Mouse (Mus musculus): ENCODE measurements around the gene Slc35c1. TPM values are rescaled to one million over a fixed set of nuclear protein-coding genes. Genes with fewer than 3 reads are reported as not detected.

Slc35c1 gene
- polyA plus RNA-seq, 1 experiment from 2014 or later = 27.1 TPM

DNA sequence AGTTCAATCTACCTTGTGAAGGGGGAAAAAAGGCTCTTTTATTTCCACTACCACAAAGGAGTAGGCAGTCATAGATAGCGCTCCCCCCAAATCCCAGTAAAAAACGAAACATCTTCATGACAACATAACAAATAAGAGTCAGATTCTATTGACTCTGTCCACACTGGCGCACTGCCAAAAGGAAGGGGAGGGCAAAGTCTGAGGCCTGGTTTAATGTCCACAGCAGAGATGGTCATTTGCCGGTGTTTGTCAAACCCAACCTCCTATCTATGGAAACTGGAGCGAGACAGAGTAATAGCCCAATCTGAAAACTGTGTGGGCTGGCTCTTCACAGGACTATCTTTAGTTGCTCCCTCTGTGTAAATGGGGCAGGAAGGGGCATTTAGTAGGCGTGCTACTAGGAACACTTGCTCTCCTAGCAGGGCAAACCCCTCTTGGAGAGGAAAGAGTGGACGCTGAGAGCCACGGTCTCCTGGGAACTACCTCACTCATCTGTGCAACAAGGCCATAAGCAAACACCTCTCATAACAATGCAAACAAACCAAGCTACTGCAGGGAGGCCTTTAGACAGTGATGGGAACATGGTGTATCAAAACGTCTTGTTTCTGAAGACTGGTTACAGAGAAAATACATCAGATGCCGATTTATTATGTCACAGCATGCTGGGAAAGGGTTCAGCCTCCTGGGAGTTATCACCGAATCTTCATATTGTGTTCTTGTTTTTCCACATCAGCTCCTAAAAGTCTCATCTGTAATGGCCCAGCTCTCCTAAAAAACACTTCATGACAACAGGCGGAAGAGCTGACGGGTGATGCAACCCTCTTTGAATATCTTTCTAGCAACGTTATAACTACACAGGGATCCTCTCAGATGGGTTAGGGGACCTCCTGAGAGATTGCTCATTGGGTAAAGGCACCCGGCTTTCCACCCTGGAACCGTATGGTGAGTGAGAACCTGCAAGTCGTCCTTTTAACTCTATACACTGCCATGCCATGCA, 27.7 kb downstream of the Slc35c1 start:
- Histone ChIP-seq H3K4me3 (replicated peaks) (peak overlapping the region; percentile 89), H3K36me3 (no peaks in the 10 kb centered on the region), H3K9me3 (no peaks in the 10 kb centered on the region), H3K4me2 (peak overlapping the region; percentile 92), H3K9ac (peak overlapping the region; percentile 76; the same call in 1 of the 2 replicates), H3K27me3 (replicated peaks) (no peaks in the 10 kb centered on the region), H3K27ac (peak overlapping the region; percentile 23; the same call in 1 of the 2 replicates), H3K4me1 (peaks cover 43% of the 10 kb centered on the region)
- no peak for ATAC-seq (ENCODE audit: insufficient read depth, low FRiP score, low read depth)
- 37% methylated on average over 17 of the region's 17 CpGs for WGBS

- no peaks in the 10 kb centered on the region for H3K9me3 ChIP-seq
- H3K9ac ChIP-seq = no peak overlapping the region
- H3K27ac ChIP-seq = peak overlapping the region; percentile 23
- peak overlapping the region; percentile 17 for H3K4me3 ChIP-seq (replicated peaks)
- H3K27me3 ChIP-seq (replicated peaks) = no peaks in the 10 kb centered on the region
- no peaks in the 10 kb centered on the region for H3K36me3 ChIP-seq
- peaks cover 48% of the 10 kb centered on the region for H3K4me1 ChIP-seq
- no peak for ATAC-seq (ENCODE audit: insufficient read depth, low FRiP score, low read depth)
- H3K4me2 ChIP-seq = peak overlapping the region; percentile 92
- WGBS = 40% methylated on average over 11 of the region's 11 CpGs
Observed at GRCm38 (mm10) chr2:92431611-92432179, 28.6 kb downstream of the Slc35c1 start.

- Histone ChIP-seq H3K36me3 (no peaks in the 10 kb centered on the region), H3K4me3 (replicated peaks) (peak overlapping the region; percentile 17), H3K9ac (no peak overlapping the region), H3K9me3 (no peaks in the 10 kb centered on the region), H3K27ac (peak overlapping the region; percentile 23), H3K27me3 (replicated peaks) (no peaks in the 10 kb centered on the region), H3K4me1 (peaks cover 56% of the 10 kb centered on the region), H3K4me2 (peak overlapping the region; percentile 92)
- 60% methylated on average over 21 of the region's 21 CpGs for WGBS
- peak; percentile 27; the same call in 1 of the 2 replicates for ATAC-seq (ENCODE audit: insufficient read depth, low FRiP score, low read depth)
Observed at GRCm38 (mm10) chr2:92430723-92431541, 29.4 kb downstream of the Slc35c1 start.

DNA sequence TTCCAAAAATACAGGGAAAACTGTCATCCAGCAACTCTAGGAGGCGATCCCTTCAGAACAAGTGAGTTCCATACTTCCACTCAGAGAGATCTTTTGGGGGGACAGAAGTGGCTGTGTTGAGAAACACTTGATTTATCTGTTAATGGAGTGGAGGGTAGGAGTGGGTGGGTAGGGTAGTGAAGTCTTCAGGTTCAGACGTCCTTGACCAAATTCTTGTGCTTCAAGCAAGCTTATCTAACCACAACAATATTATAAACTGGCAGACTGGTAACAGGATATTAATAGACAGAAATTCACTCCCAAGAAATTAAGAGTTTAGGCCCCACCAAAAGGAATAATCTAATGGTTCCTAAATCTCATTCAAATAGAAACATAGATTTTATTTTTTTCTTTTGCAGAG, 30.2 kb downstream of the Slc35c1 start:
- no peak overlapping the region for H3K27ac ChIP-seq
- H3K9me3 ChIP-seq = no peaks in the 10 kb centered on the region
- ATAC-seq (ENCODE audit: insufficient read depth, low FRiP score, low read depth) = no peak
- H3K4me3 ChIP-seq (replicated peaks) = no peak overlapping the region
- H3K36me3 ChIP-seq = no peaks in the 10 kb centered on the region
- no peak overlapping the region for H3K9ac ChIP-seq
- H3K27me3 ChIP-seq (replicated peaks) = no peaks in the 10 kb centered on the region
- H3K4me1 ChIP-seq = peaks cover 64% of the 10 kb centered on the region
- no peak overlapping the region for H3K4me2 ChIP-seq
- 72% methylated on average over 2 of the region's 2 CpGs for WGBS

DNA sequence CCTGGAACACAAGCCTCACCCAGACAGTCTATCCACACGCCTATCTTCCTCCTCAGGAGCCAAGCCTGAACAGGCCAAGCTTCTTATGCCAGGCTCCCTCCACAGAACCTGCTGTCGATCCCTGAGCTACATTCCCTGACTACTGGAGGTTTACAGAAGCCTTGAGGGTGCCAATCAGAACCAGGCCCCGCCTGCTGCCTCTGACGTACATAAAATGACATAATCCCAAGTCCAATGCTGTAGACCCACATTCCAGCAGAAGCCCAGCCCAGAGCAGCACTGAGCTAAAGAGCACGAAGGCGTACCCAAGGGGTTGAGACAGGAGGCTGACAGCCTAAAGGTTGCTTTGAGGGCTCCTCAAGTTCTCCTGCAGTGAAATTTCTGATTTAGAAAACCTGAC, 32.5 kb downstream of the Slc35c1 start:
- Histone ChIP-seq H3K4me1 (peaks cover 72% of the 10 kb centered on the region), H3K9me3 (no peaks in the 10 kb centered on the region), H3K27ac (peak overlapping the region; percentile 81), H3K27me3 (replicated peaks) (no peaks in the 10 kb centered on the region), H3K4me2 (no peak overlapping the region), H3K4me3 (replicated peaks) (no peak overlapping the region), H3K36me3 (0 out of 2 replicates have a peak, but pooled peaks cover 7% of the 10 kb centered on the region), H3K9ac (no peak overlapping the region)
- WGBS = 42% methylated on average over 6 of the region's 6 CpGs
- peak; percentile 82 for ATAC-seq (ENCODE audit: insufficient read depth, low FRiP score, low read depth)

DNA sequence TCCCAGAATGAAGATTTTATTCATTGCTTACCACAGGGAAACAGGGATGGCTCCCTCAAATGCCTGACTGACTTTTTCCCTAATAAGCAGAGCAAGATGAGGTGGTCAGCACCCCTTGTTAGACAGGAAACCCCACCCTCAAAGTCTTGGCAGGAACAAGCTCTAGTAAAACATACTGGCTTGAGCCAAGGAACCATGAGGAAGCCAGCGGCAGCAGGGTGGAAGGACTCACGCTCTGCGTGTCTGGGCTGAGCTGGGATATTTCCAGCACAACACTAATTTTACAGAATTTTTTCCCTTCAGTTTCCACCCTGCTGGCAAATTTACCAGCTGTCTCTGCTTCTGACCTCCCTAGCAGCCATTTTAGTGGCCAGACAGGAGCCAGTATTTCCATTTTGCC, 33.9 kb downstream of the Slc35c1 start:
- Histone ChIP-seq H3K27ac (peak overlapping the region; percentile 81), H3K4me3 (replicated peaks) (no peak overlapping the region)

DNA sequence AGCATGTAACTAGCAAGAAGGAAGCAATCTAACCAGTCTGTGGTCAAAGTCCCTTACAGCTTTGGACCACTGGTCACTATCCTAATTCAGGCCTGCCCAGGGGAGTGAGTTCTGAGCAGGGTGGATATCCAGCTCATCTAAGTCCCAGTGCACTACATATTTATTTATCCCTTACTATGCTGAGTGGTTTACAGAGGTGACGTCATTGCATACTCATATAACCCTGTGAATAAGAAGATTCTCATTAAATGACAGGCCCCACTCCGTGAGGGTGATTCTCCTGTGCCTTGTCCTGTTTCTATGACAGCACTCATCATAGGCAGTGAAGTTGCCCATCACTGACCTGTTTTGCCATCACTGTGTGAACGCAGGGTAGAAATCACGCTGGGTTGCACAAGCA, 35.0 kb downstream of the Slc35c1 start:
- 69% methylated on average over 4 of the region's 4 CpGs for WGBS
- H3K4me1 ChIP-seq = peaks cover 50% of the 10 kb centered on the region

More for the DNA sequence above, 33.9 kb downstream of the Slc35c1 start:
- peaks cover 58% of the 10 kb centered on the region for H3K4me1 ChIP-seq
- H3K9me3 ChIP-seq = no peaks in the 10 kb centered on the region
- H3K27me3 ChIP-seq (replicated peaks) = no peaks in the 10 kb centered on the region
- no peak overlapping the region for H3K9ac ChIP-seq
- no peak overlapping the region for H3K4me2 ChIP-seq
- peaks cover 17% of the 10 kb centered on the region; the same call in 1 of the 2 replicates for H3K36me3 ChIP-seq
- 65% methylated on average over 3 of the region's 3 CpGs for WGBS
- ATAC-seq (ENCODE audit: insufficient read depth, low FRiP score, low read depth) = no peak

DNA sequence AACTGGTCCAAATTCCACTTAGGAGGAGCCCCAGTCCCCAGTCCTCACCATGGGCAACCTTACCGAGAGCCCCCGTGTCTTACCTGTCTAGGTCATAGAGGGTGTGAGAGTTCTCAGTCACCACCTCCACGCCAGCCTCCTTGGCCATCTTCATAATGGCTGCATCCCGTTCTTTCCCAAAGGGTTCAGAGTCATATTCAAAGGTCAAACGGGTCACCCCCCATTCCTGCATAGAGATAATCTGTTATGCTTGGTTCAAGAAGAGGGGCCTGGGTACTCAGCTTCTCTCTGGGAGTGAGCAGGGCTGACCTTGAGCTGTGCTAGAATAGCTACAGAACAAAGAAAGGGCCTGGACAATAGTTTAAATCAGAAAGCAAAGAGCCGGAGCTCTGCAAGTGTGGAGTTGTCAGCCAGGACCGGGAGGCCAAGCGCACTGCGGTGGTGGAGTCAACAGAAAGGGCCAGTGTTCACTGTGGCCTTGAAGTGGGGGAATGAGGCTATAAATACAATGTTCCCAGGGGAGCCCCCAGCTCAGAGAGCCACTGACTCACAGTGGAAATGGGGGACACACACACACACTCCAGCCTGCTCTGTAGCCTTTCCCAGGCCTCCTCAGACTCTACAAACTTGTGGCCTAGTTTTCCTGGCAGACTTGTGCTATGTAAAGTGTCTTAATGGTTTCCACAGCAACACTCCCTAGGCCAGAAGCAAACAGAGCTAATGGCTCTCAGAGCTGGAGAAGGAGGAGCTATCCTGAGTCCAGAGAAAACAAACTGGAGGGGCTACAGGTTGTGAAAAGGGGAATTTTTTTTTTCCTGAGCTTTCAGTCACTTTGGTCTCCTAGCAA, 35.7 kb downstream of the Slc35c1 start:
- Histone ChIP-seq H3K4me1 (peaks cover 47% of the 10 kb centered on the region), H3K36me3 (peaks cover 26% of the 10 kb centered on the region; the same call in 1 of the 2 replicates), H3K4me3 (replicated peaks) (no peak overlapping the region), H3K9me3 (no peaks in the 10 kb centered on the region), H3K27ac (peak overlapping the region; percentile 70), H3K9ac (no peak overlapping the region), H3K4me2 (no peak overlapping the region), H3K27me3 (replicated peaks) (no peaks in the 10 kb centered on the region)
- 67% methylated on average over 9 of the region's 9 CpGs for WGBS
- ATAC-seq (ENCODE audit: insufficient read depth, low FRiP score, low read depth) = peak; percentile 58; the same call in 1 of the 2 replicates

More for the DNA sequence above, 35.0 kb downstream of the Slc35c1 start:
- no peak for ATAC-seq (ENCODE audit: insufficient read depth, low FRiP score, low read depth)
- Histone ChIP-seq H3K27me3 (replicated peaks) (no peaks in the 10 kb centered on the region), H3K4me2 (no peak overlapping the region), H3K4me3 (replicated peaks) (no peak overlapping the region), H3K36me3 (peaks cover 22% of the 10 kb centered on the region; the same call in 1 of the 2 replicates), H3K9me3 (no peaks in the 10 kb centered on the region), H3K27ac (peak overlapping the region; percentile 70), H3K9ac (no peak overlapping the region)

DNA sequence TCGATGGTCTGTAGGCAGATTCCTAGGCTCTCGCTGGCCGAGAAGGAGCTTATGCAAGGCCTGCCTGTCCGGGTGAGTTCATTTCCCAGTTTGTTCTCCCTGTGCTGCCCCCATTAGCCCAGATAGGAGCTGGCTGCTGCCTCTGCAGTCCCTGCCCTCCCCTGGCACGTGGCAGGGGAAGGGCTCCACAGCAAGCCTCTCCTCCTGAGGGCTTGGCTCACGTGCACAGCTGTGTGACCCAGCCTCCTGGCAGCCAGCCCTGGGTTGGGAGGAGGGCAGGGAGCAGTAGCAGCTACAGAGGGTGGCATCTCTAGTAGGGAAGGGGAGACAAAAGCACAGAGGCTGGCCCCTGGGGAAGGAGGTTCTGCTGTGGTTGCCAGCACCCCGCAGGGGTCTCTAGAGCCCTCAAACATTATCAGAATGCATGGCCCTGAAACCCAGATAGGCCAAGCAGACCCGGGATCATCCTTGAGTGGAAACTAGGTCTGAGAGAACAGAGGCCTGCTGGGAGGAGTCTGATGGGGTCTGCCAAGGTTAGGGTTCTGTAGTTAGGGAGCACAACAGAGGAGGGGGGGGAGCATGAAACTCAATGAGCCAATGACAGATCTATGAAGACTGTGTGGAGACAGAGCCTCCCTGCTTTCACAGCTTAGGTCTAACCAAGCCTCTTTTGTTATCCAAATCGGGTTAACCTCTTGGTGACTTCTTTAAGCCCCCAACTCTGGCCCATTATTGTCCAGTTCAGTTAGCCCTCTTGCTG, 36.5 kb downstream of the Slc35c1 start:
- Histone ChIP-seq H3K27ac (peak overlapping the region; percentile 70), H3K36me3 (peaks cover 28% of the 10 kb centered on the region; the same call in 1 of the 2 replicates), H3K9ac (no peak overlapping the region), H3K27me3 (replicated peaks) (no peaks in the 10 kb centered on the region), H3K9me3 (no peaks in the 10 kb centered on the region), H3K4me2 (no peak overlapping the region), H3K4me1 (peaks cover 45% of the 10 kb centered on the region), H3K4me3 (replicated peaks) (no peak overlapping the region)
- 73% methylated on average over 9 of the region's 9 CpGs for WGBS
- peak; percentile 37; the same call in 1 of the 2 replicates for ATAC-seq (ENCODE audit: insufficient read depth, low FRiP score, low read depth)

DNA sequence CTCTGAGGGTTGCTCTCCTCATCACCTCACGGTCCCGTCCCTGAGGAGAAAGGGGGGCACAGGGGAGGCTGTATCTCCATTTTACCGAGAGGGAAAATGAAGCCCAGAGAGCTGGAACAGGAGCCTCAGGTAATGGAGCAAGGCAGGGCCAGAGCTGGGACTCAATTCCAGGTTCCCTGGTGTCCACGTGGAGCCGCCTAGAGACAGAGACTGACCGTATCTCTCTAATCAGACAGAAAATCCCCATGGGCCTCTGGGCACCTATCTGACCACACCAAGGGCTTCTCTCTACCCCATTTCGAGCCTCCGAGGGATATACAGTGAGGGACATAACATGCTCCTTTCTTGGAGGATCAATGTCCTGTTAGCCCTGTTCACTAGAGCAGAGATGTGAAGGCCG, 37.2 kb downstream of the Slc35c1 start:
- Histone ChIP-seq H3K36me3 (peaks cover 34% of the 10 kb centered on the region), H3K4me1 (peaks cover 43% of the 10 kb centered on the region), H3K27ac (0 out of 2 replicates have a peak overlapping the region, but pooled peaks have one; percentile 70), H3K9ac (no peak overlapping the region), H3K4me2 (no peak overlapping the region), H3K27me3 (replicated peaks) (no peaks in the 10 kb centered on the region), H3K9me3 (no peaks in the 10 kb centered on the region), H3K4me3 (replicated peaks) (no peak overlapping the region)
- 93% methylated on average over 9 of the region's 9 CpGs for WGBS
- no peak for ATAC-seq (ENCODE audit: insufficient read depth, low FRiP score, low read depth)
